Mouse (Mus musculus): ENCODE data around the gene Pik3cd.
A peak's percentile ranks its signal among the peaks of the same experiment; 100 is the strongest.

Gene Pik3cd

GRCm38 (mm10) chr4:149684841-149685623 lies 17.3 kb downstream of the Pik3cd start:
- no peak for DNase-seq

- no peak for DNase-seq
Observed at GRCm38 (mm10) chr4:149683875-149684274, 18.5 kb downstream of the Pik3cd start.

GRCm38 (mm10) chr4:149679056-149679770 lies 23.2 kb downstream of the Pik3cd start:
- no peak for DNase-seq

- no peak for DNase-seq
Observed at GRCm38 (mm10) chr4:149678006-149678405, 24.4 kb downstream of the Pik3cd start.

GRCm38 (mm10) chr4:149675378-149676261 lies 26.8 kb downstream of the Pik3cd start:
- peak; percentile 64 for DNase-seq

- DNase-seq, result no peak
Observed at GRCm38 (mm10) chr4:149674814-149675377, 27.5 kb downstream of the Pik3cd start.

GRCm38 (mm10) chr4:149672747-149673146 lies 29.6 kb downstream of the Pik3cd start:
- DNase-seq, result no peak

- DNase-seq, result no peak
Observed at GRCm38 (mm10) chr4:149671175-149671574, 31.2 kb downstream of the Pik3cd start.

- DNase-seq, result no peak
Observed at GRCm38 (mm10) chr4:149665692-149666090, 36.7 kb downstream of the Pik3cd start.

GRCm38 (mm10) chr4:149665016-149665691 lies 37.2 kb downstream of the Pik3cd start:
- DNase-seq, result no peak

GRCm38 (mm10) chr4:149663849-149664503 lies 38.4 kb downstream of the Pik3cd start:
- DNase-seq, result no peak

- DNase-seq, result no peak
Observed at GRCm38 (mm10) chr4:149661967-149662589, 40.3 kb downstream of the Pik3cd start.

GRCm38 (mm10) chr4:149660598-149660997 lies 41.8 kb downstream of the Pik3cd start:
- no peak for DNase-seq

- DNase-seq, result no peak
Observed at GRCm38 (mm10) chr4:149659495-149660116, 42.8 kb downstream of the Pik3cd start.

- DNase-seq, result peak; percentile 77
Observed at GRCm38 (mm10) chr4:149657858-149658416, 44.4 kb downstream of the Pik3cd start.

- DNase-seq, result peak; percentile 85
Observed at GRCm38 (mm10) chr4:149654232-149654631, 48.1 kb downstream of the Pik3cd start.

GRCm38 (mm10) chr4:149650493-149651193 lies 51.7 kb downstream of the Pik3cd start:
- DNase-seq, result peak; percentile 91

- peak; percentile 44 for DNase-seq
Observed at GRCm38 (mm10) chr4:149648031-149648805, 54.2 kb downstream of the Pik3cd start.

- DNase-seq, result no peak
Observed at GRCm38 (mm10) chr4:149645761-149646160, 56.6 kb downstream of the Pik3cd start.

All from thymus, postnatal 4 days (tissue).